Mouse (Mus musculus) heart, postnatal 0 days (tissue): Measurements from ENCODE around the gene Pnpla1. TPM values are rescaled to one million over a fixed set of nuclear protein-coding genes. Genes with fewer than 3 reads are reported as not detected.

ENCODE experiments used
- ATAC-seq: fragments of 200-750 bp; cut with Nextera tagmentation; 2 replicates; pipeline ENCODE4 v1.8.0; 2017; ENCODE audit warnings: low read depth, moderate number of reproducible peaks, moderate library complexity; ENCODE audit not compliant: insufficient read depth
- DNase-seq: peaks from one replicate; pipeline ENCODE4 v3.0.0-alpha.2; 2016; ENCODE audit warnings: low spot score
- H3K27ac ChIP-seq: fragments of 300-500 bp; sonication (generic); 2 replicates; pipeline ENCODE4 v1.5.1; 2014; ENCODE audit warnings: low read depth, mild to moderate bottlenecking
- H3K27me3 ChIP-seq: fragments of 300-500 bp; sonication (generic); 2 replicates; pipeline ENCODE4 v1.6.1; 2014; ENCODE audit warnings: low read length, mixed read lengths; ENCODE audit not compliant: control insufficient read depth, insufficient read depth
- H3K36me3 ChIP-seq: fragments of 300-500 bp; sonication (generic); replicated peaks from 2 replicates; pipeline ENCODE4 v1.6.1; 2014; ENCODE audit warnings: low read length, mixed read lengths; ENCODE audit not compliant: control insufficient read depth, insufficient read depth
- H3K4me1 ChIP-seq: fragments of 300-500 bp; sonication (generic); 2 replicates; pipeline ENCODE4 v1.6.1; 2014; ENCODE audit warnings: antibody characterized with exemption; ENCODE audit not compliant: control insufficient read depth, insufficient read depth
- H3K4me2 ChIP-seq: fragments of 300-500 bp; sonication (generic); 2 replicates; pipeline ENCODE4 v1.6.1; 2014; ENCODE audit warnings: low read depth, mild to moderate bottlenecking, low read length, moderate library complexity
- H3K4me3 ChIP-seq: fragments of 300-500 bp; sonication (generic); 2 replicates; pipeline ENCODE4 v1.5.1; 2014; ENCODE audit warnings: low read depth, low read length
- H3K9ac ChIP-seq: fragments of 300-500 bp; sonication (generic); replicated peaks from 2 replicates; pipeline ENCODE4 v1.6.1; 2014; ENCODE audit warnings: low read depth, low read length, mixed read lengths
- H3K9me3 ChIP-seq: fragments of 300-500 bp; sonication (generic); replicated peaks from 2 replicates; pipeline ENCODE4 v1.6.1; 2016; ENCODE audit warnings: low read length; ENCODE audit not compliant: control insufficient read depth
- CTCF ChIP-seq: IDR thresholded peaks from 2 replicates; pipeline ENCODE4 v1.5.1; 2016; ENCODE audit warnings: antibody characterized with exemption, control low read depth, low read depth
- EP300 ChIP-seq: IDR thresholded peaks from 2 replicates; pipeline ENCODE4 v1.6.1; 2016; ENCODE audit warnings: antibody characterized with exemption, low read depth
- WGBS: fragments of 180-500 bp; shearing (Covaris S2); extraction: QIAGEN DNeasy Blood & Tissue Kit; methylation state at CpG from one replicate; pipeline ENCODE4 v1.1.7; 2014; 5-methylcytosine and 5-hydroxymethylcytosine counted together
- polyA plus RNA-seq: library from polyadenylated mRNA; unstranded; fragments of >200 nt; fragmentation: Nextera tagmentation; extraction: Ambion mirVana; gene quantifications from 2 replicates; pipeline ENCODE4 v1.2.1, GENCODE M21; 2015
- total RNA-seq: library from RNA; depleted of rRNA; stranded (reverse); fragments of >200 nt; gene quantifications from 2 replicates; pipeline ENCODE4 v1.2.3, GENCODE M21; 2014; ENCODE audit warnings: low replicate concordance; rRNA removed

The Pnpla1 gene
- total and polyA plus RNA-seq, 2 experiments from 2014 or later, result 0.04 TPM; not detected in 1

DNA sequence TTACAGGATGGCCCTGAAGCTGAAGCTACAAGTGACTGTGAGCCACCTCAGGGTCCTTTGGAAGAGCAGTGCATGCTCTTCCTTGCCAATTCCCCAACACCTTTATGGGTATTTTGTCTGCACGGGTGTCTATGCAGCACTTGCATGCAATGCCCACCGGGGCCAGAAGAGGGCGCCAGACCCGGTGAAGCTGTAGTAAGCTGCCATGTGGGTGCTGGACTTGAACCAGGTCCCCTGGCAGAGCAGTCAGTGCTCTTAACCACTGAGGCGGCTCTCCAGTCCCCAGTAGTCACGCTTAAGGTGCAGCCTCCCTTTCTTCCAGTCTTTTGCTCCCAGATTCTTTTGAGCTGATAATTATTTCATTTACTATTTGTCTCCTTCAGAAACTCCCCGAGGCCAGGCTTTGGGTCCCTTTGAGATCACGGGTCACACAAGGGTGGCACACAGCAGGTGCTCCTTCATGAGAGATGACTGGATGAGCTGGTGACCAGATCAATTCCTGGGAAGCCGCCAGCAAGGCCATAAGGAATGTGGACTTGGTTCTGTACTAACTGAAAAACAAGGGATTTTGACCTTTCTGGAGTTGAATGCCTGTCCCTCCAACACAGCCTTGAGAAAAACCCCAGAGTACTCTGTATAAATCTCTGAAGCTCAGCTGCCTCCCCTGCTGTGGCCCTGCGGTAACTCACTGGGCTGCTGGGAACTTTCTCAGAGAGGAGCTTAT lies 78.6 kb downstream of the Pnpla1 start:
- no peaks in the 10 kb centered on the region for H3K9me3 ChIP-seq
- no peak for DNase-seq
- no peak overlapping the region for H3K4me3 ChIP-seq
- no peak overlapping the region for H3K9ac ChIP-seq
- TF ChIP-seq CTCF (peak; percentile 28), EP300 (no peak)
- 79% methylated on average over 10 of the region's 10 CpGs for WGBS
- H3K27ac ChIP-seq, result no peak overlapping the region
- no peak overlapping the region for H3K4me2 ChIP-seq
- no peaks in the 10 kb centered on the region for H3K4me1 ChIP-seq
- no peak for ATAC-seq
- no peaks in the 10 kb centered on the region for H3K27me3 ChIP-seq
- H3K36me3 ChIP-seq, result no peaks in the 10 kb centered on the region

Other genes starting within 250 kb of the Pnpla1 start
- gene Srpk1, start 235.7 kb upstream of the Pnpla1 start, total RNA-seq, result 16.6 and 21.0 TPM in 2 replicates
- gene Srpk1, start 235.7 kb upstream of the Pnpla1 start, polyA plus RNA-seq, result 29.3 and 29.9 TPM in 2 replicates
- not detected in 2 replicates for gene Slc26a8, start 168.2 kb upstream of the Pnpla1 start, total RNA-seq
- gene Slc26a8, start 168.2 kb upstream of the Pnpla1 start, polyA plus RNA-seq, result 0.29 and 0.36 TPM in 2 replicates
- 29.5 and 47.7 TPM in 2 replicates for gene Mapk14, start 167.1 kb upstream of the Pnpla1 start, total RNA-seq
- 17.8 and 19.4 TPM in 2 replicates for gene Mapk14, start 167.1 kb upstream of the Pnpla1 start, polyA plus RNA-seq
- gene AC170998.1, start 132.3 kb upstream of the Pnpla1 start, total RNA-seq, result not detected in 2 replicates
- 1.00 and 1.2 TPM in 2 replicates for gene AC170998.1, start 132.3 kb upstream of the Pnpla1 start, polyA plus RNA-seq
- 0.65 and 3.8 TPM in 2 replicates for gene Mapk13, start 89.1 kb upstream of the Pnpla1 start, total RNA-seq
- 0.78 and 1.1 TPM in 2 replicates for gene Mapk13, start 89.1 kb upstream of the Pnpla1 start, polyA plus RNA-seq
- 4.6 and 27.8 TPM in 2 replicates for gene Brpf3, start 57.3 kb upstream of the Pnpla1 start, total RNA-seq
- gene Brpf3, start 57.3 kb upstream of the Pnpla1 start, polyA plus RNA-seq, result 2.7 and 3.4 TPM in 2 replicates
- not detected in 2 replicates for gene 4930539E08Rik, start 56.9 kb downstream of the Pnpla1 start, total RNA-seq
- 0.03 TPM in 2 replicates for gene 4930539E08Rik, start 56.9 kb downstream of the Pnpla1 start, polyA plus RNA-seq
- gene Pxt1, start 85.4 kb downstream of the Pnpla1 start, total RNA-seq, result not detected in 2 replicates
- gene Pxt1, start 85.4 kb downstream of the Pnpla1 start, polyA plus RNA-seq, result not detected in 2 replicates
- 32.3 and 41.5 TPM in 2 replicates for gene Kctd20, start 93.5 kb downstream of the Pnpla1 start, total RNA-seq
- gene Kctd20, start 93.5 kb downstream of the Pnpla1 start, polyA plus RNA-seq, result 33.3 and 35.3 TPM in 2 replicates
- gene Stk38, start 149.6 kb downstream of the Pnpla1 start, total RNA-seq, result 49.8 and 50.1 TPM in 2 replicates
- 53.7 and 57.3 TPM in 2 replicates for gene Stk38, start 149.6 kb downstream of the Pnpla1 start, polyA plus RNA-seq
- gene Srsf3, start 174.2 kb downstream of the Pnpla1 start, total RNA-seq, result 110 and 151 TPM in 2 replicates
- 202 and 238 TPM in 2 replicates for gene Srsf3, start 174.2 kb downstream of the Pnpla1 start, polyA plus RNA-seq
- gene Cdkn1a, start 232.6 kb downstream of the Pnpla1 start, total RNA-seq, result 16.7 and 42.8 TPM in 2 replicates
- 48.2 and 48.9 TPM in 2 replicates for gene Cdkn1a, start 232.6 kb downstream of the Pnpla1 start, polyA plus RNA-seq